Mouse (Mus musculus) MEL (cell line): ENCODE data around the gene Il12rb1.

Experiments
- CTCF ChIP-seq, 3 experiments: IDR thresholded peaks in 2 of 3; conservative IDR thresholded peaks in 1 of 3; 2 replicates each; pipeline ENCODE4 v1.5.1; 2011 to 2012; ENCODE audit warnings: low read length in 3 of 3, low read depth in 2 of 3, mild to moderate bottlenecking in 2 of 3, improper control_type of control experiment in 1 of 3, inconsistent platforms in 1 of 3, mixed read lengths in 1 of 3, moderate library complexity in 1 of 3; ENCODE audit not compliant: control insufficient read depth in 1 of 3, insufficient read depth in 1 of 3, poor library complexity in 1 of 3, severe bottlenecking in 1 of 3
- ETS1 ChIP-seq: IDR thresholded peaks from 2 replicates; pipeline ENCODE4 v1.6.1; 2012; ENCODE audit warnings: low read depth, mild to moderate bottlenecking, inconsistent platforms, low read length, improper control_type of control experiment, moderate library complexity
- KAT2A ChIP-seq: conservative IDR thresholded peaks from 2 replicates; pipeline ENCODE4 v1.6.1; 2012; ENCODE audit warnings: low read depth, low read length, improper control_type of control experiment, inconsistent platforms
- MAX ChIP-seq: IDR thresholded peaks from 2 replicates; pipeline ENCODE4 v1.6.1; 2011; ENCODE audit warnings: low read length, improper control_type of control experiment
- MXI1 ChIP-seq: IDR thresholded peaks from 2 replicates; pipeline ENCODE4 v1.6.1; 2011; ENCODE audit warnings: mild to moderate bottlenecking, low read depth, low read length, improper control_type of control experiment
- MYC ChIP-seq: IDR thresholded peaks from 2 replicates; pipeline ENCODE4 v1.6.1; 2011; ENCODE audit warnings: low read depth, mild to moderate bottlenecking, low read length, improper control_type of control experiment, moderate library complexity
- POLR2A ChIP-seq, 2 experiments: IDR thresholded peaks; 2 replicates each; pipeline ENCODE4 v1.6.1; 2011 to 2012; ENCODE audit warnings: low read length in 2 of 2, mild to moderate bottlenecking in 2 of 2, control low read depth in 1 of 2, improper control_type of control experiment in 1 of 2, low read depth in 1 of 2, moderate library complexity in 1 of 2; ENCODE audit not compliant: control insufficient read depth in 1 of 2, insufficient read depth in 1 of 2, poor library complexity in 1 of 2
- ZC3H11A ChIP-seq: IDR thresholded peaks from 2 replicates; pipeline ENCODE4 v1.6.1; 2012; ENCODE audit warnings: low read depth, mild to moderate bottlenecking, inconsistent platforms, low read length, improper control_type of control experiment
- ZMIZ1 ChIP-seq: IDR thresholded peaks from 2 replicates; pipeline ENCODE4 v1.6.1; 2012; ENCODE audit warnings: low read depth, mild to moderate bottlenecking, inconsistent platforms, low read length, improper control_type of control experiment, moderate library complexity
- ZNF384 ChIP-seq: IDR thresholded peaks from 2 replicates; pipeline ENCODE4 v1.6.1; 2012; ENCODE audit warnings: low read depth, mild to moderate bottlenecking, inconsistent platforms, low read length, improper control_type of control experiment

DNA sequence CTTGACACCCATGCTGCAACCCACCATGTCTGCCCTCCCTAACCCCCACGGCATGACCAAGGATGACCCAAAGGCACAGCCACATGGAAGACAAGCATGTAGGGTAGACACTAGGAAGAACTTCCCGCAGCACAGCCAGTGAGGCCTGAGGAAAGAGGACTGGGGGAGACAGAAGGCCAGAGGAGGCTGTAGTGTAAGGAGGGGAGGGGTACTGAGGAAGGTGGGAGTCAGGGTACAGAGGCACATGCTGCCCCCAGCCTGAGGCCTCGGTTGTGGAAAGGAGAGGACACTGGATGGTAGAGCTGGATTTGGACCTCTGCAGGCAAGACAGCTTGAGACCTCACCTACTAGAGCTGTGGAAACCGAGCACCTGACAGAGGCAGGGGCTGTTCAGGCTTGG, 42.7 kb downstream of the Il12rb1 start:
- no peak for TF ChIP-seq ZC3H11A
- no peak for TF ChIP-seq ETS1
- TF ChIP-seq MYC, result no peak
- TF ChIP-seq CTCF (IDR thresholded peaks at IDR 0.05 in 2 of 3, conservative IDR thresholded peaks at IDR 0.05 in 1 of 3; ENCODE audit: control insufficient read depth in 1 of 3, insufficient read depth in 1 of 3, low read depth in 2 of 3, low read length in 3 of 3, poor library complexity in 1 of 3, severe bottlenecking in 1 of 3), result no peak
- no peak for TF ChIP-seq POLR2A (IDR thresholded peaks at IDR 0.05; ENCODE audit: control insufficient read depth in 1 of 2, insufficient read depth in 1 of 2, low read depth in 1 of 2, low read length in 2 of 2, poor library complexity in 1 of 2)
- no peak for TF ChIP-seq MXI1
- TF ChIP-seq ZMIZ1, result no peak
- no peak for TF ChIP-seq ZNF384
- TF ChIP-seq MAX, result no peak
- no peak for TF ChIP-seq KAT2A
